Mouse (Mus musculus) heart, embryonic 16.5 days (tissue): Measurements from ENCODE around the gene Rac1. TPM values are rescaled to one million over a fixed set of nuclear protein-coding genes. Genes with fewer than 3 reads are reported as not detected.
A peak's percentile ranks its signal among the peaks of the same experiment; 100 is the strongest.

ENCODE experiments used
- ATAC-seq: fragments of 200-750 bp; cut with Nextera tagmentation; replicated peaks from 2 replicates; pipeline ENCODE4 v1.8.0; 2017; ENCODE audit warnings: moderate number of reproducible peaks; ENCODE audit not compliant: insufficient read depth, low FRiP score; ENCODE audit errors: extremely low read depth
- H3K27ac ChIP-seq: fragments of 300-500 bp; sonication (generic); 2 replicates; pipeline ENCODE4 v1.5.1; 2014; ENCODE audit warnings: mild to moderate bottlenecking, low read length, control low read depth, moderate library complexity
- H3K27me3 ChIP-seq: fragments of 300-500 bp; sonication (generic); 2 replicates; pipeline ENCODE4 v1.6.1; 2014; ENCODE audit warnings: low read length, mixed read lengths; ENCODE audit not compliant: control insufficient read depth, insufficient read depth
- H3K36me3 ChIP-seq: fragments of 300-500 bp; sonication (generic); 2 replicates; pipeline ENCODE4 v1.6.1; 2014; ENCODE audit not compliant: control insufficient read depth, insufficient read depth
- H3K4me1 ChIP-seq: fragments of 300-500 bp; sonication (generic); 2 replicates; pipeline ENCODE4 v1.6.1; 2014; ENCODE audit warnings: low read length, mixed read lengths; ENCODE audit not compliant: control insufficient read depth, insufficient read depth
- H3K4me2 ChIP-seq: fragments of 300-500 bp; sonication (generic); 2 replicates; pipeline ENCODE4 v1.6.1; 2014; ENCODE audit warnings: low read depth, mild to moderate bottlenecking, control low read depth, low read length
- H3K4me3 ChIP-seq: fragments of 300-500 bp; sonication (generic); 2 replicates; pipeline ENCODE4 v1.5.1; 2014; ENCODE audit warnings: mild to moderate bottlenecking, control low read depth, low read length
- H3K9ac ChIP-seq: fragments of 300-500 bp; sonication (generic); 2 replicates; pipeline ENCODE4 v1.6.1; 2014; ENCODE audit warnings: low read length, control low read depth
- H3K9me3 ChIP-seq: fragments of 300-500 bp; sonication (generic); replicated peaks from 2 replicates; pipeline ENCODE4 v1.6.1; 2016; ENCODE audit warnings: low read length; ENCODE audit not compliant: control insufficient read depth
- WGBS: fragments of 180-500 bp; shearing (Covaris S2); extraction: QIAGEN DNeasy Blood & Tissue Kit; methylation state at CpG from one replicate; pipeline ENCODE4 v1.1.7; 2014; 5-methylcytosine and 5-hydroxymethylcytosine counted together
- polyA plus RNA-seq: library from polyadenylated mRNA; unstranded; fragments of >200 nt; fragmentation: Nextera tagmentation; extraction: Ambion mirVana; gene quantifications from 2 replicates; pipeline ENCODE4 v1.2.1, GENCODE M21; 2015

The Rac1 gene
- polyA plus RNA-seq, 1 experiment from 2014 or later, result 340 TPM

DNA sequence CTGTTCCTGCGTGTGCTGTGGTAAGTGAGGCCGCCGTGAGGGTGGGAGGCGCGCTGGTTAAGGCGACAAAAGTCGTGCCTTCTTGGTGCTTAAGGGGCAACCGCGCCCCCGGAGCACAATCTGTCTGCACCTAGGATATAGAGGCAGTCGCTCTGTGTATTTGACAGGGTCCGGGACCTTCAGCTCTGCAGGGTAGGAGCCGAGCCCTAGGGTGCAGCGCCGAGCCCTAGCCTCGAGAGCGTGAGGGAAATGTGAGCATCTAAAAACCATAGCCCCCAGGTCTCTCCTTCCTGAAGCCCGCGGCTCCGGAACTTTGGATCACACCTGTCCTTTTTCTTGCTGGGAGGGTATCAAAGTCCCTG is 63.1 kb downstream of the Rac1 start:
- Histone ChIP-seq H3K27me3 (no peaks in the 10 kb centered on the region), H3K36me3 (no peaks in the 10 kb centered on the region), H3K9me3 (no peaks in the 10 kb centered on the region), H3K4me3 (peak overlapping the region; percentile 69), H3K9ac (peak overlapping the region; percentile 80), H3K4me2 (peak overlapping the region; percentile 97), H3K4me1 (peaks cover 10% of the 10 kb centered on the region; the same call in 1 of the 2 replicates), H3K27ac (peak overlapping the region; percentile 47)
- ATAC-seq, result peak; percentile 45
- 0% methylated on average over 20 of the region's 20 CpGs for WGBS

DNA sequence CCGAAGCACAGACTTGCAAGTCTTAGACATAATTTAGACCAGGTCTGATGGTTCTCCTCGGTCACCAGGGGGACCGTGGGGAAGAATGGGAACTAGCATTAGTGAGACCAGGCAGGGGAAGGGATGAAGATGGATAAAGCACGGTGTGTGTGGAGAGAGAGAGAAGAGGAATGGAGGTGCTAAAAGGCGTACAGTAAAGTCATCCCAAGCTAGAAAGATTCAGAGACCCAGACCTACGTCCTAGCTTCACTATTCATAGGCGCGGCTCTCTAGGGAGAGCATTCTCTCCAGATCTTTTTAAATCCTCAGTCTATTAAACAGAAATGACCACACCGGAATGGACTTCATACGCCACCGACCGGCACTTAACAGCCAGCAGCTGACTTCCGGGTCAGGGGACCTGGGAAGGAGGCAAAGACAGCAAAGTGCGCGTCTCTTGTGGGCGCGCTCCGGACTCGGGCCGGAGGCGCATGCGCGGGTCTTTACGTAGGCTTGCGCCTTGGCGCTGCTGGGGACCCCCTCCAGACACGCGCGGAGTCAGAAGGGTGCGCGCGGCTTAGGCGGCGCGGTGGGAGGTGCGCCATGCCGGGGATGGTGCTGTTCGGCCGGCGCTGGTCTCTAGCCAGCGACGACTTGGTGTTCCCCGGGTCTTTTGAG is 63.6 kb downstream of the Rac1 start, which contains the start of gene Daglb:
Gene Daglb, plus strand, starts transcription at position 485 of the 657 bp plus-strand sequence.
- ATAC-seq, result peak; percentile 94
- peaks cover 10% of the 10 kb centered on the region; the same call in 1 of the 2 replicates for H3K4me1 ChIP-seq
- peak within 1 kb of the TSS; percentile 69 for H3K4me3 ChIP-seq
- H3K36me3 ChIP-seq, result no peaks in the 10 kb centered on the region
- 3% methylated on average over 43 of the region's 43 CpGs for WGBS
- H3K27ac ChIP-seq, result peak within 1 kb of the TSS; percentile 47
- no peaks in the 10 kb centered on the region for H3K9me3 ChIP-seq
- no peaks in the 10 kb centered on the region for H3K27me3 ChIP-seq
- H3K9ac ChIP-seq, result peak within 1 kb of the TSS; percentile 80
- H3K4me2 ChIP-seq, result peak within 1 kb of the TSS; percentile 97

DNA sequence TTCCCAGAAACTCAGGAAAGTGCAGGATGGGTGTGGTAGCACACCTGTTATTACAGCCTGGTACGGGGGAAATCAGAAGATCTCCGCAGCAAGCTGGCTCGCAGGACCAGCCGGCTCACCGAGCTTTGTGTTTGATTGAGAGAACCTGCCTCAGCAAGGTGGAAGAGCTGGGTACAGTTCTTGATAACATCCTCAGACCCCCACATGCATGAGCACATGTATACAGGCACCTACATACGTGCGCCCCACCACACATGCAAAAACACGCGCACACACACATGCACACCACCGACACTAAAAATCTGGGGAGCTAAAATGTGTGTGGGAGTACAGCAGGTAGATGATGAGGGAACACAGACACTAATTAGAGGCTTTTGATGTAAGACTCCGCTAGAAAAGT is 64.2 kb downstream of the Rac1 start:
- Histone ChIP-seq H3K36me3 (no peaks in the 10 kb centered on the region), H3K27ac (0 out of 2 replicates have a peak overlapping the region, but pooled peaks have one; percentile 3), H3K4me1 (peaks cover 10% of the 10 kb centered on the region; the same call in 1 of the 2 replicates), H3K9me3 (no peaks in the 10 kb centered on the region), H3K4me2 (peak overlapping the region; percentile 97), H3K4me3 (peak overlapping the region; percentile 69), H3K9ac (peak overlapping the region; percentile 80), H3K27me3 (no peaks in the 10 kb centered on the region)
- no peak for ATAC-seq
- whole genome bisulfite sequencing, result 82% methylated on average over 11 of the region's 11 CpGs

Other genes with a start within 250 kb of the Rac1 start
- gene Zfp853, start 234.4 kb downstream of the Rac1 start, polyA plus RNA-seq, result not detected in 2 replicates
- gene E130309D02Rik, start 212.7 kb downstream of the Rac1 start, polyA plus RNA-seq, result 24.0 TPM in 2 replicates
- gene Zdhhc4, start 198.8 kb downstream of the Rac1 start, polyA plus RNA-seq, result 57.0 and 58.7 TPM in 2 replicates
- gene Grid2ip, start 170.7 kb downstream of the Rac1 start, polyA plus RNA-seq, result 0.08 TPM in 1 of 2 replicates, not detected in the other
- 194 and 203 TPM in 2 replicates for gene Kdelr2, start 124.2 kb downstream of the Rac1 start, polyA plus RNA-seq
- 8.9 and 9.3 TPM in 2 replicates for gene Daglb, start 63.5 kb downstream of the Rac1 start, polyA plus RNA-seq
- 59.2 and 59.4 TPM in 2 replicates for gene Cyth3, start 94.4 kb upstream of the Rac1 start, polyA plus RNA-seq
- 9.7 and 11.3 TPM in 2 replicates for gene Usp42, start 204.2 kb upstream of the Rac1 start, polyA plus RNA-seq